Mouse (Mus musculus): ENCODE measurements at regions not wholly inside any gene's neighbourhood (a gene's known extent, or its start where the extent isn't known, plus 50 kb on each side); places are given as distances from the start of the nearest gene placed in this dataset.

DNA sequence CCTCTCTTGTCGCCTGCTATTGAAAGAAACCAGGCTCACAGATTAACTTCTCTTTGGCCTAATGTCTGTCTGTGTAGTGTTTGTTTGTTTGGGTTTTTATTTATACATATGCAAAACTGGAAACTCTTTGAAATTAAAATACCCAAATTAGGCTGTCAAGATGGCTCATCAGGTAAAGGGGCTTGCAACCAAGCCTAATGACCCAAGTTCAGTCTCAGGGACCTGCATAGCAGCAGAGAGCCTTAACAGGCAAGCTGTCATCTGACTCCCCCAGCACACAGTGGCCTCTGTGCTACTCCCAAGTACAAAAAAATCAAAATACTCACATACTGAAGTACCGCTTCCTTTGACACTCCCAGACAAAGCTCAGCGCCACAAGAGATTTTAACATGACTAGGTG lies 51.5 kb upstream of the Neo1 start:
- POLR2A ChIA-PET: interaction anchor here in 2 of 4 experiments (0.6 to 0.9 kb wide), 2 partner anchors 56 to 616 kb away, joined by 3 to 4 read pairs; no protein-coding TSS in a partner anchor
- CTCF ChIA-PET: no interaction called here

DNA sequence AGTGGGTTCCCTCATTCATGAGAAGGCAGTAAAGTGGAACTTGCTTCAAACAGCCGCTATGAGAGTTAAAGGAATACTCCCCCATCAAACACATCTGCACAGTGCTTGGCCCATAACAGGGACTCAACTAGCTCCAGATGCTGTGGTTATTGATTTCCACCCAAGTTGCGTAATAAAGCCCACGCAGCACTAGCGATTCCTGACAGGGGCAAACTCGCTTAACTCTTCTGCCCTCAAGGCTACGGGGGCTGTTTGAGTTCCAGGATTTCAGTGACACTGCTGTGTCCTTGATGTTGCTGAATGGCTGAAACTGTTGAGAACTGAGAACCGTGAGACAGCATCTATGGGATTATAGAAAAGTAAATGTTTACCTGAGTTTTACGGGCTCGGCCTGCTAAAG lies 50.9 kb upstream of the Neo1 start:
- CTCF ChIA-PET: no interaction called here
- POLR2A ChIA-PET: interaction anchor here in 2 of 4 experiments (0.6 to 0.9 kb wide), 2 partner anchors 55 to 278 kb away, joined by 3 to 4 read pairs; no protein-coding TSS in a partner anchor

DNA sequence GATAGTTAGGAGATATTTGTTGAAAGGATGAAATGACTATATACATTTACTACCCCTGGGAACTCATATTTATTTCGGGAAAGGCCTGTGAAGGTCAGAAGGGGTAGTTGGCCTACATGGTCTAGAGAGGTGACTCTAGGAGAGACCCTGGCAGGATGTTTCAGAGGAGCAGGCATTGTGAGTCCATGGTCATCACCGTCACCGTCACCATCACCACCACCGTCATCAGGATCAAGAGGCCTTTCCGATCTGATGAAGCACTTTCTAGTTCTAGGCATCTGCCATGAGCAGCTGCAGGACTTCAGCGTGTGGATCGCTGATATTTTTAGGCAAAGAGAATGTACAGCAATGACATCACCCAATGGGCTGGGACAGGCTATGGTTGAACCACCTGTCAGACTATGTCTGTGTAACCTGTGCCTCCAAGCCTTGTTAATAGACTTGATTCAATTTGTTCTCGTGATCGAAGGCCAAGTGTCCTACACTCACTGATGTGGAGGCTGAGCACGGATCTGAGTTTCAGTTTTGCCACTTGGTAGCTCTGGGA lies 50.4 kb upstream of the Neo1 start:
- ChIA-PET CTCF (no interaction called here), POLR2A (interaction anchor here in 2 of 4 experiments (0.6 to 0.9 kb wide), 2 partner anchors 54 to 278 kb away, joined by 3 to 4 read pairs; no protein-coding TSS in a partner anchor)

All from embryonic stem cell, embryonic (primary cell).